Mouse (Mus musculus): ENCODE results near the gene Ppm1j. TPM values are rescaled to one million over a fixed set of nuclear protein-coding genes. Genes with fewer than 3 reads are reported as not detected.

Ppm1j gene
- polyA plus RNA-seq, 1 experiment from 2014 or later, result 1.3 TPM

- no peaks in the 10 kb centered on the region for H3K36me3 ChIP-seq (replicated peaks; ENCODE audit: control insufficient read depth, insufficient read depth)
- H3K9me3 ChIP-seq (ENCODE audit: control insufficient read depth, low read length), result no peaks in the 10 kb centered on the region
- peak overlapping the region; percentile 56 for H3K4me2 ChIP-seq (replicated peaks)
- WGBS, result 1% methylated on average over 20 of the region's 20 CpGs
- DNase-seq (ENCODE audit: low spot score) (peak; percentile 71), ATAC-seq (ENCODE audit: low FRiP score) (peak; percentile 22; the same call in 1 of the 2 replicates)
- peaks cover 69% of the 10 kb centered on the region for H3K27me3 ChIP-seq (ENCODE audit: control insufficient read depth, insufficient read depth, low read length)
- no peak overlapping the region for H3K9ac ChIP-seq
- peak overlapping the region; percentile 23 for H3K4me3 ChIP-seq (replicated peaks; ENCODE audit: low read length)
- H3K27ac ChIP-seq, result no peak overlapping the region
- peaks cover 14% of the 10 kb centered on the region for H3K4me1 ChIP-seq (replicated peaks; ENCODE audit: control insufficient read depth, insufficient read depth, low read length)
These were observed 3.5 kb upstream of the Ppm1j start for GRCm38 (mm10) chr3:104777342-104777741.

GRCm38 (mm10) chr3:104779949-104780348 lies 907 bp upstream of the Ppm1j start:
- no peaks in the 10 kb centered on the region for H3K36me3 ChIP-seq (replicated peaks; ENCODE audit: control insufficient read depth, insufficient read depth)
- no peaks in the 10 kb centered on the region for H3K9me3 ChIP-seq (ENCODE audit: control insufficient read depth, low read length)
- no peak for ATAC-seq (ENCODE audit: low FRiP score)
- peak; percentile 78 for DNase-seq (ENCODE audit: low spot score)
- H3K4me2 ChIP-seq (replicated peaks), result no peak overlapping the region; the same call in 1 of the 2 replicates
- no peak overlapping the region for H3K9ac ChIP-seq
- peaks cover 95% of the 10 kb centered on the region for H3K27me3 ChIP-seq (ENCODE audit: control insufficient read depth, insufficient read depth, low read length)
- H3K4me3 ChIP-seq (replicated peaks; ENCODE audit: low read length), result no peak overlapping the region
- no peak overlapping the region for H3K27ac ChIP-seq
- WGBS, result 1% methylated on average over 7 of the region's 7 CpGs
- H3K4me1 ChIP-seq (replicated peaks; ENCODE audit: control insufficient read depth, insufficient read depth, low read length), result peaks cover 14% of the 10 kb centered on the region

GRCm38 (mm10) chr3:104781471-104781903 lies 631 bp downstream of the Ppm1j start, which contains the start of gene Fam19a3:
TSS of gene Fam19a3 (minus strand) at chr3:104781840.
- 0% methylated on average over 26 of the region's 26 CpGs for WGBS
- ATAC-seq (ENCODE audit: low FRiP score), result no peak
- peaks cover 89% of the 10 kb centered on the region for H3K27me3 ChIP-seq (ENCODE audit: control insufficient read depth, insufficient read depth, low read length)

GRCm38 (mm10) chr3:104782061-104782681 lies 1.3 kb downstream of the Ppm1j start:
- no peak overlapping the region for H3K27ac ChIP-seq
- no peaks in the 10 kb centered on the region for H3K36me3 ChIP-seq (replicated peaks; ENCODE audit: control insufficient read depth, insufficient read depth)
- H3K9me3 ChIP-seq (ENCODE audit: control insufficient read depth, low read length), result no peaks in the 10 kb centered on the region
- H3K4me2 ChIP-seq (replicated peaks), result peak overlapping the region; percentile 63; the same call in 1 of the 2 replicates
- no peak overlapping the region for H3K4me3 ChIP-seq (replicated peaks; ENCODE audit: low read length)
- DNase-seq (ENCODE audit: low spot score) (no peak), ATAC-seq (ENCODE audit: low FRiP score) (no peak)
- no peak overlapping the region for H3K9ac ChIP-seq
- H3K27me3 ChIP-seq (ENCODE audit: control insufficient read depth, insufficient read depth, low read length), result peaks cover 82% of the 10 kb centered on the region
- peaks cover 14% of the 10 kb centered on the region for H3K4me1 ChIP-seq (replicated peaks; ENCODE audit: control insufficient read depth, insufficient read depth, low read length)
- 11% methylated on average over 12 of the region's 12 CpGs for WGBS

More at GRCm38 (mm10) chr3:104781471-104781903, 631 bp downstream of the Ppm1j start, which contains the start of gene Fam19a3:
- H3K4me3 ChIP-seq (replicated peaks; ENCODE audit: low read length), result peak within 1 kb of the TSS; percentile 33
- peaks cover 14% of the 10 kb centered on the region for H3K4me1 ChIP-seq (replicated peaks; ENCODE audit: control insufficient read depth, insufficient read depth, low read length)
- no peak for DNase-seq (ENCODE audit: low spot score)
- peak within 1 kb of the TSS; percentile 63 for H3K4me2 ChIP-seq (replicated peaks)
- no peak within 1 kb of the TSS for H3K27ac ChIP-seq
- peak within 1 kb of the TSS; percentile 41 for H3K9ac ChIP-seq
- H3K36me3 ChIP-seq (replicated peaks; ENCODE audit: control insufficient read depth, insufficient read depth), result no peaks in the 10 kb centered on the region
- no peaks in the 10 kb centered on the region for H3K9me3 ChIP-seq (ENCODE audit: control insufficient read depth, low read length)

GRCm38 (mm10) chr3:104783971-104784500 lies 3.2 kb downstream of the Ppm1j start:
- 34% methylated on average over 14 of the region's 14 CpGs for WGBS
- peaks cover 22% of the 10 kb centered on the region for H3K4me1 ChIP-seq (replicated peaks; ENCODE audit: control insufficient read depth, insufficient read depth, low read length)
- H3K4me3 ChIP-seq (replicated peaks; ENCODE audit: low read length), result no peak overlapping the region
- H3K27ac ChIP-seq, result no peak overlapping the region
- H3K36me3 ChIP-seq (replicated peaks; ENCODE audit: control insufficient read depth, insufficient read depth), result no peaks in the 10 kb centered on the region
- H3K27me3 ChIP-seq (ENCODE audit: control insufficient read depth, insufficient read depth, low read length), result peaks cover 63% of the 10 kb centered on the region
- no peak overlapping the region for H3K9ac ChIP-seq
- no peaks in the 10 kb centered on the region for H3K9me3 ChIP-seq (ENCODE audit: control insufficient read depth, low read length)
- ATAC-seq (ENCODE audit: low FRiP score) (no peak), DNase-seq (ENCODE audit: low spot score) (no peak)
- no peak overlapping the region for H3K4me2 ChIP-seq (replicated peaks)

- H3K4me2 ChIP-seq (replicated peaks), result no peak overlapping the region
- peaks cover 27% of the 10 kb centered on the region for H3K4me1 ChIP-seq (replicated peaks; ENCODE audit: control insufficient read depth, insufficient read depth, low read length)
- H3K9me3 ChIP-seq (ENCODE audit: control insufficient read depth, low read length), result no peaks in the 10 kb centered on the region
- H3K4me3 ChIP-seq (replicated peaks; ENCODE audit: low read length), result no peak overlapping the region
- no peak overlapping the region for H3K9ac ChIP-seq
- WGBS, result 95% methylated on average over 6 of the region's 6 CpGs
- H3K36me3 ChIP-seq (replicated peaks; ENCODE audit: control insufficient read depth, insufficient read depth), result no peaks in the 10 kb centered on the region
- no peak overlapping the region for H3K27ac ChIP-seq
- H3K27me3 ChIP-seq (ENCODE audit: control insufficient read depth, insufficient read depth, low read length), result peaks cover 56% of the 10 kb centered on the region
- DNase-seq (ENCODE audit: low spot score), result no peak
- ATAC-seq (ENCODE audit: low FRiP score), result no peak
These were observed 4.4 kb downstream of the Ppm1j start for GRCm38 (mm10) chr3:104785284-104785683.

- peak within 1 kb of the TSS; percentile 47; the same call in 1 of the 2 replicates for H3K27ac ChIP-seq
- no peaks in the 10 kb centered on the region for H3K36me3 ChIP-seq (replicated peaks; ENCODE audit: control insufficient read depth, insufficient read depth)
- H3K9ac ChIP-seq, result peak within 1 kb of the TSS; percentile 54
- 0 out of 2 replicates have a peak, but pooled peaks cover 17% of the 10 kb centered on the region for H3K4me1 ChIP-seq (replicated peaks; ENCODE audit: control insufficient read depth, insufficient read depth, low read length)
- DNase-seq (ENCODE audit: low spot score) (no peak), ATAC-seq (ENCODE audit: low FRiP score) (no peak)
- WGBS, result 27% methylated on average over 3 of the region's 3 CpGs
- peaks cover 28% of the 10 kb centered on the region for H3K27me3 ChIP-seq (ENCODE audit: control insufficient read depth, insufficient read depth, low read length)
- no peaks in the 10 kb centered on the region for H3K9me3 ChIP-seq (ENCODE audit: control insufficient read depth, low read length)
- peak within 1 kb of the TSS; percentile 52 for H3K4me3 ChIP-seq (replicated peaks; ENCODE audit: low read length)
- peak within 1 kb of the TSS; percentile 94 for H3K4me2 ChIP-seq (replicated peaks)
These were observed 7.2 kb downstream of the Ppm1j start, which contains the start of gene Rhoc for GRCm38 (mm10) chr3:104788075-104788474. TSS of gene Rhoc (plus strand) at chr3:104788375.

GRCm38 (mm10) chr3:104788561-104789311 lies 7.9 kb downstream of the Ppm1j start:
- H3K4me2 ChIP-seq (replicated peaks), result peak overlapping the region; percentile 94
- H3K36me3 ChIP-seq (replicated peaks; ENCODE audit: control insufficient read depth, insufficient read depth), result no peaks in the 10 kb centered on the region
- DNase-seq (ENCODE audit: low spot score), result peak; percentile 69
- H3K27ac ChIP-seq, result peak overlapping the region; percentile 47; the same call in 1 of the 2 replicates
- H3K9me3 ChIP-seq (ENCODE audit: control insufficient read depth, low read length), result no peaks in the 10 kb centered on the region
- ATAC-seq (ENCODE audit: low FRiP score), result peak; percentile 84
- H3K27me3 ChIP-seq (ENCODE audit: control insufficient read depth, insufficient read depth, low read length), result peaks cover 21% of the 10 kb centered on the region
- WGBS, result 1% methylated on average over 43 of the region's 52 CpGs
- H3K4me1 ChIP-seq (replicated peaks; ENCODE audit: control insufficient read depth, insufficient read depth, low read length), result 0 out of 2 replicates have a peak, but pooled peaks cover 17% of the 10 kb centered on the region
- H3K4me3 ChIP-seq (replicated peaks; ENCODE audit: low read length), result peak overlapping the region; percentile 52
- H3K9ac ChIP-seq, result peak overlapping the region; percentile 54

- Histone ChIP-seq H3K27ac (no peak overlapping the region), H3K9me3 (ENCODE audit: control insufficient read depth, low read length) (no peaks in the 10 kb centered on the region), H3K4me2 (replicated peaks) (peak overlapping the region; percentile 94), H3K9ac (peak overlapping the region; percentile 54), H3K27me3 (ENCODE audit: control insufficient read depth, insufficient read depth, low read length) (peaks cover 16% of the 10 kb centered on the region), H3K4me1 (replicated peaks; ENCODE audit: control insufficient read depth, insufficient read depth, low read length) (0 out of 2 replicates have a peak, but pooled peaks cover 17% of the 10 kb centered on the region), H3K4me3 (replicated peaks; ENCODE audit: low read length) (peak overlapping the region; percentile 52), H3K36me3 (replicated peaks; ENCODE audit: control insufficient read depth, insufficient read depth) (no peaks in the 10 kb centered on the region)
- DNase-seq (ENCODE audit: low spot score), result no peak
- WGBS, result 2% methylated on average over 10 of the region's 10 CpGs
- ATAC-seq (ENCODE audit: low FRiP score), result no peak; the same call in 1 of the 2 replicates
These were observed 8.4 kb downstream of the Ppm1j start for GRCm38 (mm10) chr3:104789312-104789605.

Data from hindbrain, embryonic 14.5 days (tissue).